Mouse (Mus musculus) forebrain, embryonic 11.5 days (tissue): ENCODE results near the gene Adam19. TPM values are rescaled to one million over a fixed set of nuclear protein-coding genes. Genes with fewer than 3 reads are reported as not detected.

ENCODE experiments used
- ATAC-seq: fragments of 200-750 bp; cut with Nextera tagmentation; replicated peaks from 2 replicates; pipeline ENCODE4 v1.8.0; 2017; ENCODE audit warnings: moderate TSS enrichment; ENCODE audit not compliant: low FRiP score
- DNase-seq: peaks from one replicate; pipeline ENCODE4 v3.0.0-alpha.2; 2017; ENCODE audit warnings: low spot score
- H3K27ac ChIP-seq: fragments of 300-500 bp; sonication (generic); 2 replicates; pipeline ENCODE4 v1.5.1; 2014; ENCODE audit warnings: low read depth, low read length
- H3K27me3 ChIP-seq: fragments of 300-500 bp; sonication (generic); 2 replicates; pipeline ENCODE4 v1.6.1; 2014; ENCODE audit warnings: mild to moderate bottlenecking, low read length, mixed read lengths; ENCODE audit not compliant: control insufficient read depth, insufficient read depth
- H3K36me3 ChIP-seq: fragments of 300-500 bp; sonication (generic); 2 replicates; pipeline ENCODE4 v1.6.1; 2014; ENCODE audit warnings: mild to moderate bottlenecking, low read length, moderate library complexity, mixed read lengths; ENCODE audit not compliant: control insufficient read depth, insufficient read depth
- H3K4me1 ChIP-seq: fragments of 300-500 bp; sonication (generic); replicated peaks from 2 replicates; pipeline ENCODE4 v1.6.1; 2014; ENCODE audit warnings: low read length, mixed read lengths; ENCODE audit not compliant: control insufficient read depth, insufficient read depth
- H3K4me2 ChIP-seq: fragments of 300-500 bp; sonication (generic); 2 replicates; pipeline ENCODE4 v1.6.1; 2014; ENCODE audit warnings: low read depth, mild to moderate bottlenecking, low read length, moderate library complexity, mixed read lengths; ENCODE audit not compliant: severe bottlenecking
- H3K4me3 ChIP-seq: fragments of 300-500 bp; sonication (generic); 2 replicates; pipeline ENCODE4 v1.5.1; 2014; ENCODE audit warnings: low read depth, low read length
- H3K9ac ChIP-seq: fragments of 300-500 bp; sonication (generic); 2 replicates; pipeline ENCODE4 v1.6.1; 2014; ENCODE audit warnings: low read length
- H3K9me3 ChIP-seq: fragments of 300-500 bp; sonication (generic); 2 replicates; pipeline ENCODE4 v1.6.1; 2016; ENCODE audit warnings: low read length, mixed read lengths; ENCODE audit not compliant: control insufficient read depth
- WGBS: fragments of 180-500 bp; shearing (Covaris S2); extraction: QIAGEN DNeasy Blood & Tissue Kit; methylation state at CpG from one replicate; pipeline ENCODE4 v1.1.7; 2014; 5-methylcytosine and 5-hydroxymethylcytosine counted together
- polyA plus RNA-seq: library from polyadenylated mRNA; unstranded; fragments of >200 nt; fragmentation: Nextera tagmentation; extraction: Ambion mirVana; gene quantifications from 2 replicates; pipeline ENCODE4 v1.2.1, GENCODE M21; 2014

The Adam19 gene
- polyA plus RNA-seq, 1 experiment from 2014 or later = 7.9 TPM

GRCm38 (mm10) chr11:46156945-46157344 lies 101.2 kb downstream of the Adam19 start:
- H3K36me3 ChIP-seq = no peaks in the 10 kb centered on the region

DNA sequence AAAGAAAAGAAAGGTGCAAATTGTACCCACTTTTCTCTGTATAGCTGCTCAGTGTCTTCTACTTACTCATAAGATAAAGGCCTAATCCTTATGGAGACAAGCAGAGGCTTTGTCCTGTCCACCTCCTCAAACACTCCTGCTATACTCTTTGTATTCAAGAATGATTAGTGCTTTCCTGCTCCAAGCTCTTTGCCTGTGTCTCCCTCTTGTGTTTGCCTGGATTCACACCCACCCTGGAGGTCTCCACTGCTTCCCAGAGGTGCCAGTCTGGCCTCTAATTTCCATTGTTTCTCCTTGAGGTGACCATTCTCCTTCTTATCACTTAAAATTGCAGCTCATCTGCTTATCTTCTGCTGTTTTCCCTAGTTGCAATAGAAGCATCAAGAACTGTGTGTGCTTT lies 101.7 kb downstream of the Adam19 start:
- H3K4me3 ChIP-seq = no peak overlapping the region
- DNase-seq (no peak), ATAC-seq (no peak)
- H3K4me1 ChIP-seq = no peaks in the 10 kb centered on the region
- no peak overlapping the region for H3K27ac ChIP-seq
- no peaks in the 10 kb centered on the region for H3K9me3 ChIP-seq
- no peaks in the 10 kb centered on the region for H3K27me3 ChIP-seq
- no peak overlapping the region for H3K9ac ChIP-seq
- no peaks in the 10 kb centered on the region for H3K36me3 ChIP-seq
- H3K4me2 ChIP-seq = no peak overlapping the region

More at GRCm38 (mm10) chr11:46156945-46157344, 101.2 kb downstream of the Adam19 start:
- Histone ChIP-seq H3K27me3 (no peaks in the 10 kb centered on the region), H3K27ac (no peak overlapping the region), H3K4me2 (no peak overlapping the region), H3K9ac (no peak overlapping the region), H3K4me3 (no peak overlapping the region), H3K9me3 (no peaks in the 10 kb centered on the region), H3K4me1 (no peaks in the 10 kb centered on the region)
- WGBS = 83% methylated on average over 8 of the region's 8 CpGs
- ATAC-seq (no peak), DNase-seq (no peak)

- H3K4me1 ChIP-seq = 0 out of 2 replicates have a peak, but pooled peaks cover 3% of the 10 kb centered on the region
- WGBS = 1% methylated on average over 40 of the region's 40 CpGs
- peak; percentile 64 for DNase-seq
- H3K27me3 ChIP-seq = peaks cover 4% of the 10 kb centered on the region; the same call in 1 of the 2 replicates
- H3K36me3 ChIP-seq = no peaks in the 10 kb centered on the region
- peak within 1 kb of the TSS; percentile 41 for H3K4me3 ChIP-seq
- peak within 1 kb of the TSS; percentile 92 for H3K4me2 ChIP-seq
- peak within 1 kb of the TSS; percentile 35 for H3K9ac ChIP-seq
- peak; percentile 36 for ATAC-seq
- H3K27ac ChIP-seq = no peak within 1 kb of the TSS
- H3K9me3 ChIP-seq = no peaks in the 10 kb centered on the region
These were observed 110.2 kb downstream of the Adam19 start, which contains the start of gene Nipal4 for GRCm38 (mm10) chr11:46165866-46166585. TSS of gene Nipal4 (minus strand) at chr11:46166508.

- no peaks in the 10 kb centered on the region for H3K36me3 ChIP-seq
- H3K27me3 ChIP-seq = peaks cover 4% of the 10 kb centered on the region; the same call in 1 of the 2 replicates
- H3K4me3 ChIP-seq = no peak overlapping the region
- H3K27ac ChIP-seq = no peak overlapping the region
- no peak overlapping the region for H3K4me2 ChIP-seq
- H3K4me1 ChIP-seq = 0 out of 2 replicates have a peak, but pooled peaks cover 3% of the 10 kb centered on the region
- no peaks in the 10 kb centered on the region for H3K9me3 ChIP-seq
- no peak for ATAC-seq
- H3K9ac ChIP-seq = no peak overlapping the region
- DNase-seq = no peak
- WGBS = 91% methylated on average over 7 of the region's 7 CpGs
These were observed 112.7 kb downstream of the Adam19 start for GRCm38 (mm10) chr11:46168506-46168905.

DNA sequence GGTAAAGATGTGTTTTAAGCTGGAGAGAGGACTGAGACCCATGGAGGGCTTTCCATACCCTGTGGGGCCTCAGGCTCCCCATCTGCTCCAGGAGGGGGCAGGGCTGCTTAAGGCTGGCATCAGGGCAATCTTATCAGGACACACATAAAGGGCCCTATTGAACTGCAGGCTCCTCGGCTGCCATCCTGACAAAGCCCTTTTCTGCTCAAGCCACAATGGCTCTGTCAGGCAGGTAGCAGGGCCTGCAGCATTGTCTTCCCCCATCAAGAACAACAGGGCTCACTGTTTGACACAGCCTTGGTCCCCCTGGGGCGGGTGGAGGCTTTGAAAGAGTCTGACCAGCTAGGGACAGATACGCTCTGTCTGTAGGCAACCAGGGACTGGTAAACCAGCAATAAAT lies 114.1 kb downstream of the Adam19 start:
- H3K4me2 ChIP-seq = no peak overlapping the region
- H3K27ac ChIP-seq = no peak overlapping the region
- no peak for ATAC-seq
- H3K36me3 ChIP-seq = no peaks in the 10 kb centered on the region
- H3K4me3 ChIP-seq = no peak overlapping the region
- peaks cover 4% of the 10 kb centered on the region; the same call in 1 of the 2 replicates for H3K27me3 ChIP-seq
- 0 out of 2 replicates have a peak, but pooled peaks cover 3% of the 10 kb centered on the region for H3K4me1 ChIP-seq
- no peaks in the 10 kb centered on the region for H3K9me3 ChIP-seq
- WGBS = 30% methylated on average over 3 of the region's 3 CpGs
- no peak for DNase-seq
- no peak overlapping the region for H3K9ac ChIP-seq

GRCm38 (mm10) chr11:46172128-46172527 lies 116.3 kb downstream of the Adam19 start:
- DNase-seq (no peak), ATAC-seq (no peak)
- WGBS = 93% methylated on average over 9 of the region's 9 CpGs
- H3K9ac ChIP-seq = no peak overlapping the region
- H3K27ac ChIP-seq = no peak overlapping the region
- no peak overlapping the region for H3K4me3 ChIP-seq
- no peak overlapping the region for H3K4me2 ChIP-seq
- no peaks in the 10 kb centered on the region for H3K4me1 ChIP-seq
- no peaks in the 10 kb centered on the region for H3K27me3 ChIP-seq
- no peaks in the 10 kb centered on the region for H3K36me3 ChIP-seq
- no peaks in the 10 kb centered on the region for H3K9me3 ChIP-seq

GRCm38 (mm10) chr11:46176155-46176554 lies 120.4 kb downstream of the Adam19 start:
- no peaks in the 10 kb centered on the region for H3K9me3 ChIP-seq
- H3K27ac ChIP-seq = no peak overlapping the region
- no peaks in the 10 kb centered on the region for H3K36me3 ChIP-seq
- no peaks in the 10 kb centered on the region for H3K4me1 ChIP-seq
- H3K4me3 ChIP-seq = no peak overlapping the region
- H3K27me3 ChIP-seq = no peaks in the 10 kb centered on the region
- 93% methylated on average over 6 of the region's 6 CpGs for WGBS
- no peak for DNase-seq
- no peak for ATAC-seq
- no peak overlapping the region for H3K4me2 ChIP-seq
- no peak overlapping the region for H3K9ac ChIP-seq

- 81% methylated on average over 10 of the region's 10 CpGs for WGBS
- H3K36me3 ChIP-seq = no peaks in the 10 kb centered on the region
- ATAC-seq (no peak), DNase-seq (no peak)
- H3K27ac ChIP-seq = no peak overlapping the region
- no peak overlapping the region for H3K4me3 ChIP-seq
- H3K4me2 ChIP-seq = no peak overlapping the region
- no peaks in the 10 kb centered on the region for H3K27me3 ChIP-seq
- H3K4me1 ChIP-seq = no peaks in the 10 kb centered on the region
- no peaks in the 10 kb centered on the region for H3K9me3 ChIP-seq
- H3K9ac ChIP-seq = no peak overlapping the region
These were observed 121.7 kb downstream of the Adam19 start for GRCm38 (mm10) chr11:46177246-46178043.
